Mouse (Mus musculus): ENCODE measurements around the gene Fam104a.

GRCm38 (mm10) chr11:113722405-113723090 lies 38.6 kb upstream of the Fam104a start:
- TF ChIP-seq POLR2A (IDR thresholded peaks at IDR 0.05; ENCODE audit: control insufficient read depth, low read depth, low read length) (no peak), CTCF (IDR thresholded peaks at IDR 0.05; ENCODE audit: control insufficient read depth, insufficient read depth, insufficient replicate concordance, low read depth, low read length) (no peak)

All from testis, adult 2 months (tissue).